Mouse (Mus musculus): Measurements from ENCODE around the gene Ngrn. TPM values are rescaled to one million over a fixed set of nuclear protein-coding genes. Genes with fewer than 3 reads are reported as not detected.

Ngrn gene
- polyA plus RNA-seq (2014; fragmentation: Nextera tagmentation; extraction: Ambion mirVana) = 50.2 and 53.4 TPM in 2 replicates

- Histone ChIP-seq H3K9me3 (replicated peaks; ENCODE audit: control insufficient read depth, low read length) (no peaks in the 10 kb centered on the region), H3K27ac (replicated peaks; ENCODE audit: low read depth, low read length) (0 out of 2 replicates have a peak within 1 kb of the TSS, but pooled peaks have one; percentile 29), H3K36me3 (replicated peaks; ENCODE audit: control insufficient read depth, insufficient read depth, low read depth, low read length) (no peaks in the 10 kb centered on the region; the same call in 1 of the 2 replicates), H3K4me1 (ENCODE audit: control insufficient read depth, insufficient read depth, low read length) (no peaks in the 10 kb centered on the region), H3K9ac (replicated peaks; ENCODE audit: low read length) (peak within 1 kb of the TSS; percentile 78), H3K4me3 (ENCODE audit: low read depth, low read length) (peak within 1 kb of the TSS; percentile 79), H3K4me2 (ENCODE audit: low read depth, low read length) (peak within 1 kb of the TSS; percentile 83), H3K27me3 (ENCODE audit: control insufficient read depth, insufficient read depth, low read length) (no peaks in the 10 kb centered on the region)
- DNase-seq (ENCODE audit: low spot score) (peak; percentile 93), ATAC-seq (replicated peaks; ENCODE audit: insufficient number of reproducible peaks, low FRiP score, low TSS enrichment, low read depth) (peak; percentile 76)
- 26% methylated on average over 40 of the region's 40 CpGs for WGBS
Measured at GRCm38 (mm10) chr7:80260625-80261371, at the start of gene Ngrn. Ngrn (plus strand) TSS chr7:80261215.

GRCm38 (mm10) chr7:80213604-80214003, 47.4 kb upstream of the Ngrn start:
- Histone ChIP-seq H3K4me3 (ENCODE audit: low read depth, low read length) (no peak overlapping the region), H3K4me2 (ENCODE audit: low read depth, low read length) (no peak overlapping the region), H3K36me3 (replicated peaks; ENCODE audit: control insufficient read depth, insufficient read depth, low read depth, low read length) (no peaks in the 10 kb centered on the region), H3K4me1 (ENCODE audit: control insufficient read depth, insufficient read depth, low read length) (no peaks in the 10 kb centered on the region), H3K9me3 (replicated peaks; ENCODE audit: control insufficient read depth, low read length) (no peaks in the 10 kb centered on the region), H3K9ac (replicated peaks; ENCODE audit: low read length) (no peak overlapping the region), H3K27ac (replicated peaks; ENCODE audit: low read depth, low read length) (no peak overlapping the region), H3K27me3 (ENCODE audit: control insufficient read depth, insufficient read depth, low read length) (no peaks in the 10 kb centered on the region)
- WGBS = 93% methylated on average over 7 of the region's 7 CpGs
- no peak for DNase-seq (ENCODE audit: low spot score)
- ATAC-seq (replicated peaks; ENCODE audit: insufficient number of reproducible peaks, low FRiP score, low TSS enrichment, low read depth) = no peak

- 79% methylated on average over 8 of the region's 8 CpGs for WGBS
- Histone ChIP-seq H3K27ac (replicated peaks; ENCODE audit: low read depth, low read length) (no peak overlapping the region), H3K9me3 (replicated peaks; ENCODE audit: control insufficient read depth, low read length) (no peaks in the 10 kb centered on the region), H3K4me1 (ENCODE audit: control insufficient read depth, insufficient read depth, low read length) (no peaks in the 10 kb centered on the region), H3K36me3 (replicated peaks; ENCODE audit: control insufficient read depth, insufficient read depth, low read depth, low read length) (no peaks in the 10 kb centered on the region), H3K9ac (replicated peaks; ENCODE audit: low read length) (no peak overlapping the region), H3K27me3 (ENCODE audit: control insufficient read depth, insufficient read depth, low read length) (no peaks in the 10 kb centered on the region), H3K4me3 (ENCODE audit: low read depth, low read length) (no peak overlapping the region), H3K4me2 (ENCODE audit: low read depth, low read length) (no peak overlapping the region)
- no peak for DNase-seq (ENCODE audit: low spot score)
- ATAC-seq (replicated peaks; ENCODE audit: insufficient number of reproducible peaks, low FRiP score, low TSS enrichment, low read depth) = no peak
Measured at GRCm38 (mm10) chr7:80214459-80214858, 46.6 kb upstream of the Ngrn start.

- Histone ChIP-seq H3K4me2 (ENCODE audit: low read depth, low read length) (no peak overlapping the region), H3K27ac (replicated peaks; ENCODE audit: low read depth, low read length) (no peak overlapping the region), H3K4me3 (ENCODE audit: low read depth, low read length) (no peak overlapping the region), H3K9me3 (replicated peaks; ENCODE audit: control insufficient read depth, low read length) (no peaks in the 10 kb centered on the region), H3K27me3 (ENCODE audit: control insufficient read depth, insufficient read depth, low read length) (no peaks in the 10 kb centered on the region), H3K4me1 (ENCODE audit: control insufficient read depth, insufficient read depth, low read length) (no peaks in the 10 kb centered on the region), H3K9ac (replicated peaks; ENCODE audit: low read length) (peak overlapping the region; percentile 54; the same call in 1 of the 2 replicates), H3K36me3 (replicated peaks; ENCODE audit: control insufficient read depth, insufficient read depth, low read depth, low read length) (peaks cover 3% of the 10 kb centered on the region)
- ATAC-seq (replicated peaks; ENCODE audit: insufficient number of reproducible peaks, low FRiP score, low TSS enrichment, low read depth) (peak; percentile 62), DNase-seq (ENCODE audit: low spot score) (peak; percentile 83)
- WGBS = 15% methylated on average over 4 of the region's 4 CpGs
Measured at GRCm38 (mm10) chr7:80215398-80215797, 45.6 kb upstream of the Ngrn start.

GRCm38 (mm10) chr7:80216566-80216965, 44.4 kb upstream of the Ngrn start:
- 80% methylated on average over 8 of the region's 8 CpGs for WGBS
- ATAC-seq (replicated peaks; ENCODE audit: insufficient number of reproducible peaks, low FRiP score, low TSS enrichment, low read depth) (no peak), DNase-seq (ENCODE audit: low spot score) (no peak)
- H3K4me1 ChIP-seq (ENCODE audit: control insufficient read depth, insufficient read depth, low read length) = no peaks in the 10 kb centered on the region
- no peak overlapping the region for H3K4me2 ChIP-seq (ENCODE audit: low read depth, low read length)
- H3K9ac ChIP-seq (replicated peaks; ENCODE audit: low read length) = no peak overlapping the region
- H3K9me3 ChIP-seq (replicated peaks; ENCODE audit: control insufficient read depth, low read length) = no peaks in the 10 kb centered on the region
- no peaks in the 10 kb centered on the region for H3K27me3 ChIP-seq (ENCODE audit: control insufficient read depth, insufficient read depth, low read length)
- peaks cover 4% of the 10 kb centered on the region for H3K36me3 ChIP-seq (replicated peaks; ENCODE audit: control insufficient read depth, insufficient read depth, low read depth, low read length)
- no peak overlapping the region for H3K27ac ChIP-seq (replicated peaks; ENCODE audit: low read depth, low read length)
- no peak overlapping the region for H3K4me3 ChIP-seq (ENCODE audit: low read depth, low read length)

- ATAC-seq (replicated peaks; ENCODE audit: insufficient number of reproducible peaks, low FRiP score, low TSS enrichment, low read depth) (no peak), DNase-seq (ENCODE audit: low spot score) (no peak)
- Histone ChIP-seq H3K4me1 (ENCODE audit: control insufficient read depth, insufficient read depth, low read length) (no peaks in the 10 kb centered on the region), H3K4me3 (ENCODE audit: low read depth, low read length) (no peak overlapping the region), H3K9me3 (replicated peaks; ENCODE audit: control insufficient read depth, low read length) (no peaks in the 10 kb centered on the region), H3K27ac (replicated peaks; ENCODE audit: low read depth, low read length) (no peak overlapping the region), H3K9ac (replicated peaks; ENCODE audit: low read length) (no peak overlapping the region), H3K36me3 (replicated peaks; ENCODE audit: control insufficient read depth, insufficient read depth, low read depth, low read length) (peaks cover 4% of the 10 kb centered on the region), H3K4me2 (ENCODE audit: low read depth, low read length) (no peak overlapping the region), H3K27me3 (ENCODE audit: control insufficient read depth, insufficient read depth, low read length) (no peaks in the 10 kb centered on the region)
- 92% methylated on average over 9 of the region's 9 CpGs for WGBS
Measured at GRCm38 (mm10) chr7:80218666-80219065, 42.3 kb upstream of the Ngrn start.

DNA sequence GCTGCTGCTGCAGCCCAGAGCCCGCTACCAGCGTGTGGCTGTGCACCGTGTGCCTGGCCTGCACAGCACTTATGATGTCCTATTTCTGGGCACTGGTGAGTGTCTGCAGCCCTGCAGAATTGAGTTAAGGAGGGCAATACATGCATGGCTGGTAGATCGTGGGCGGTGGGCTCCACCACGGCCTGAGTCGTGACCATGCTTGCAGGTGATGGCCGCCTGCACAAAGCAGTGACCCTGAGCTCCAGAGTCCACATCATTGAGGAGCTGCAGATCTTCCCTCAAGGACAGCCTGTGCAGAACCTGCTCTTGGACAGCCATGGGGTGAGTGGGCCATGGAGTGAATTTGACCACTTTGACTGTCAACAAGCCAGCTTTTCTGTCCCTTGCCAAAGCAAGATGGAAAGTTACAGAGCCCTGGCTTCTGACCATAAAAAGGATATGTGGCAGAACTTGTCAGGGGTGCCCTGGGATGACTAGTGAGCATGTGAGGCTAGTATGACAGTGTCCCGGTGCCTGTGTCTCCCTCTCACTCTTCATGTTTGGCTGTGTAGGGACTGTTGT, 40.7 kb upstream of the Ngrn start:
- Histone ChIP-seq H3K9me3 (replicated peaks; ENCODE audit: control insufficient read depth, low read length) (no peaks in the 10 kb centered on the region), H3K4me1 (ENCODE audit: control insufficient read depth, insufficient read depth, low read length) (no peaks in the 10 kb centered on the region), H3K27me3 (ENCODE audit: control insufficient read depth, insufficient read depth, low read length) (no peaks in the 10 kb centered on the region), H3K36me3 (replicated peaks; ENCODE audit: control insufficient read depth, insufficient read depth, low read depth, low read length) (peaks cover 14% of the 10 kb centered on the region), H3K27ac (replicated peaks; ENCODE audit: low read depth, low read length) (no peak overlapping the region), H3K4me3 (ENCODE audit: low read depth, low read length) (no peak overlapping the region), H3K4me2 (ENCODE audit: low read depth, low read length) (no peak overlapping the region), H3K9ac (replicated peaks; ENCODE audit: low read length) (no peak overlapping the region)
- WGBS = 93% methylated on average over 9 of the region's 9 CpGs
- DNase-seq (ENCODE audit: low spot score) (no peak), ATAC-seq (replicated peaks; ENCODE audit: insufficient number of reproducible peaks, low FRiP score, low TSS enrichment, low read depth) (no peak)

DNA sequence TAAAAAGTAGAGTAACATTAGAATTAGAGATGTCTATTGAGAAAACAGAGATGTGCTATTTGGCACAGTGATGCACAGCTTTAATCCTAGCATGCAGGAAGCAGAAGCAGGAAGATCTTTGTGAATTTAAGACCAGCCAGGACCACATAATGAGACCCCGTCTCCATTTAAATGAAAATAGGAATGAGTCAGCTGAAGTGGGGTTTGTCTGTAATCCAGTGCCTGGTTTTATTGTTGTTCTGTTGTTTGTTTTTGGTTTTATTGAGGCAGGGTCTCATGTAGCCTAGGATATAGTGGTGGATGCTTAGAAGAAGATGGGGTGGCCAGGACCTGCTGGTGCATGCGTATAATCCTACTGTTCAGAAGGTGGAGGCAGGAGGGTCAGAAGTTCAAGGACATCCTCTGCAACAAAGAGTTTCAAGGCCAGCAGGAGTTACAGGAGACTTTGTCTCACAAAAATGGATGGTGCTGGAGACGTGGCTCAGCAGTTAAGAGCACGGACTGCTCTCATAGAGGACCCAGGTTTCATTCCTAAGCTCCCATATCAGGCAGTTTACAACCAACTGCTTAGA, 39.8 kb upstream of the Ngrn start:
- 87% methylated on average over 4 of the region's 4 CpGs for WGBS
- Histone ChIP-seq H3K9me3 (replicated peaks; ENCODE audit: control insufficient read depth, low read length) (no peaks in the 10 kb centered on the region), H3K4me3 (ENCODE audit: low read depth, low read length) (no peak overlapping the region), H3K9ac (replicated peaks; ENCODE audit: low read length) (no peak overlapping the region), H3K4me1 (ENCODE audit: control insufficient read depth, insufficient read depth, low read length) (no peaks in the 10 kb centered on the region), H3K36me3 (replicated peaks; ENCODE audit: control insufficient read depth, insufficient read depth, low read depth, low read length) (peaks cover 14% of the 10 kb centered on the region), H3K27me3 (ENCODE audit: control insufficient read depth, insufficient read depth, low read length) (no peaks in the 10 kb centered on the region), H3K4me2 (ENCODE audit: low read depth, low read length) (no peak overlapping the region), H3K27ac (replicated peaks; ENCODE audit: low read depth, low read length) (no peak overlapping the region)
- ATAC-seq (replicated peaks; ENCODE audit: insufficient number of reproducible peaks, low FRiP score, low TSS enrichment, low read depth) = no peak
- DNase-seq (ENCODE audit: low spot score) = no peak
